Mouse (Mus musculus): Measurements from ENCODE around the gene 4930518I15Rik. TPM values are rescaled to one million over a fixed set of nuclear protein-coding genes. Genes with fewer than 3 reads are reported as not detected.

The 4930518I15Rik gene
- total and polyA plus RNA-seq, 3 experiments: 0.23 to 0.60 TPM; not detected in 1

DNA sequence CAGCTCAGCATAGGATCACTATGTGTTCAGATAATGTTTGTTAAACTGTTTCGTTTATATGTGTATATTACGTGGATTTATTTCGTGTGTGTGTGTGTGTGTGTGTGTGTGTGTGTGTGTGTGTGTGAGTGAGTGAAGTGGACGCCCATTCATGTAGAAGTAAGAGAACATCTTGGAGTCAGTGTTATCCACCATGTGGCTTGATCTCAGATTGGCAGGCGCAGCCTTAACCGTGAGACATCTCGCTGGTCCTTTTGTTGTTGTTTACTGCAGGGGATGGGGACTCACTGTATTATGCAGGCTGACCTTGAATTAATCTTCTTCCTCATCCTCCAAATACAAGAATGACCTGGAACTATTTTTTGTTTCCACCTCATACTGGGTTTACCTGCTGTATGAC is 11.8 kb upstream of the 4930518I15Rik start:
- Histone ChIP-seq H3K4me3 (ENCODE audit: control insufficient read depth in 1 of 2, insufficient read depth in 1 of 2, low read depth in 2 of 2, low read length in 2 of 2) (no peak overlapping the region), H3K27ac (ENCODE audit: control insufficient read depth, low read depth, low read length) (no peak overlapping the region), H3K4me1 (ENCODE audit: control insufficient read depth in 1 of 2, insufficient read depth in 2 of 2, low read length in 2 of 2) (peaks cover 5 to 17% of the 10 kb centered on the region in 2 experiments), H3K9ac (ENCODE audit: control insufficient read depth, low read depth, low read length, poor library complexity, severe bottlenecking) (no peak overlapping the region), H3K79me2 (ENCODE audit: control insufficient read depth, insufficient read depth, low read length, poor library complexity) (peaks cover 16% of the 10 kb centered on the region), H3K36me3 (ENCODE audit: control insufficient read depth in 1 of 2, insufficient read depth in 2 of 2, low read length in 2 of 2) (peaks cover 19 to 28% of the 10 kb centered on the region in 2 experiments), H3K27me3 (ENCODE audit: control insufficient read depth in 1 of 2, insufficient read depth in 2 of 2, low read length in 2 of 2) (no peaks in the 10 kb centered on the region), H3K9me3 (replicated peaks; ENCODE audit: insufficient read depth, low read length) (no peaks in the 10 kb centered on the region)
- TF ChIP-seq ELF1 (IDR thresholded peaks at IDR 0.05; ENCODE audit: low read depth, low read length) (no peak), RCOR1 (IDR thresholded peaks at IDR 0.05; ENCODE audit: low read depth, low read length) (no peak), MAX (IDR thresholded peaks at IDR 0.05; ENCODE audit: low read length) (no peak), RAD21 (IDR thresholded peaks at IDR 0.05; ENCODE audit: low read depth, low read length) (no peak), HCFC1 (IDR thresholded peaks at IDR 0.05; ENCODE audit: low read depth, low read length) (no peak), SMC3 (IDR thresholded peaks at IDR 0.05; ENCODE audit: low read depth, low read length) (no peak), KAT2A (conservative IDR thresholded peaks at IDR 0.05; ENCODE audit: low read depth, low read length) (no peak), ZNF384 (IDR thresholded peaks at IDR 0.05; ENCODE audit: low read depth, low read length) (no peak), TAL1 (IDR thresholded peaks at IDR 0.05; ENCODE audit: low read length) (no peak), MAFK (IDR thresholded peaks at IDR 0.05; ENCODE audit: borderline replicate concordance, low read depth, low read length) (no peak), CTCF (IDR thresholded peaks at IDR 0.05 in 2 of 3, conservative IDR thresholded peaks at IDR 0.05 in 1 of 3; ENCODE audit: control insufficient read depth in 1 of 3, insufficient read depth in 1 of 3, low read depth in 2 of 3, low read length in 3 of 3, poor library complexity in 1 of 3, severe bottlenecking in 1 of 3) (no peak), JUND (IDR thresholded peaks at IDR 0.05; ENCODE audit: low read depth, low read length) (no peak), TCF12 (IDR thresholded peaks at IDR 0.05; ENCODE audit: low read depth, low read length) (no peak), TBP (IDR thresholded peaks at IDR 0.05; ENCODE audit: low read depth, low read length) (no peak), ZMIZ1 (IDR thresholded peaks at IDR 0.05; ENCODE audit: low read depth, low read length) (no peak), NRF1 (IDR thresholded peaks at IDR 0.05; ENCODE audit: insufficient read depth, low read depth, low read length, poor library complexity, severe bottlenecking) (no peak), BHLHE40 (IDR thresholded peaks at IDR 0.05; ENCODE audit: borderline replicate concordance, low read depth, low read length) (no peak), MYC (IDR thresholded peaks at IDR 0.05; ENCODE audit: low read depth, low read length) (no peak), MEF2A (IDR thresholded peaks at IDR 0.05; ENCODE audit: extremely low read depth, insufficient replicate concordance, low read depth, low read length, poor library complexity, severe bottlenecking) (no peak), USF2 (IDR thresholded peaks at IDR 0.05; ENCODE audit: borderline replicate concordance in 1 of 2, insufficient read depth in 1 of 2, low read depth in 1 of 2, low read length in 2 of 2) (no peak)
- no peak for DNase-seq (ENCODE audit: low read depth, low spot score)

DNA sequence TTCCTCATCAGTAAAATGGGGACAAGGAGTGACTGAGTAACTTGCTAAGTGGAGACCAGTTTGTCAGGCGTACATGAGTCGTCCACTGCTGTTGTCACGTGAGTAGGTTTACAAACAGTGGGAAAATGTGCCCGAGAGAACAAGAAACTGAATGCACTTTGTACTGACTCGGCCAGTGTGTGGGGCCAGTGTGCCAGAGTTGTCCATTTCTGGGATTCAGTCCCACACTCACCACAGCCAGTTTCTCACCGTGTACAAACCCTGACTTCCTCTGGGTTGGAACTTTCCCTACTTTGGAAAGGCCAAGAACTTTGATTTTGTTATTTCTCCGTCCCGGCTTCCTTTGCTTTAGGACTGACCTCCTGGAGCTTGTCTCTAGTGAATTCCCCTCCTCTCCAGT is 11.2 kb upstream of the 4930518I15Rik start:
- Histone ChIP-seq H3K9ac (ENCODE audit: control insufficient read depth, low read depth, low read length, poor library complexity, severe bottlenecking) (no peak overlapping the region), H3K4me1 (ENCODE audit: control insufficient read depth in 1 of 2, insufficient read depth in 2 of 2, low read length in 2 of 2) (peaks cover 9 to 22% of the 10 kb centered on the region in 2 experiments), H3K79me2 (ENCODE audit: control insufficient read depth, insufficient read depth, low read length, poor library complexity) (peaks cover 22% of the 10 kb centered on the region), H3K4me3 (ENCODE audit: control insufficient read depth in 1 of 2, insufficient read depth in 1 of 2, low read depth in 2 of 2, low read length in 2 of 2) (no peak overlapping the region), H3K36me3 (ENCODE audit: control insufficient read depth in 1 of 2, insufficient read depth in 2 of 2, low read length in 2 of 2) (peaks cover 25 to 29% of the 10 kb centered on the region in 2 experiments), H3K27me3 (ENCODE audit: control insufficient read depth in 1 of 2, insufficient read depth in 2 of 2, low read length in 2 of 2) (no peaks in the 10 kb centered on the region), H3K27ac (ENCODE audit: control insufficient read depth, low read depth, low read length) (no peak overlapping the region), H3K9me3 (replicated peaks; ENCODE audit: insufficient read depth, low read length) (no peaks in the 10 kb centered on the region)
- DNase-seq (ENCODE audit: low read depth, low spot score): no peak
- TF ChIP-seq CHD1 (IDR thresholded peaks at IDR 0.05; ENCODE audit: low read depth, low read length): no peak
- no peak for TF ChIP-seq CHD2 (IDR thresholded peaks at IDR 0.05; ENCODE audit: low read length)
- TF ChIP-seq POLR2AphosphoS2 (IDR thresholded peaks at IDR 0.05; ENCODE audit: low read length): no peak
- no peak for TF ChIP-seq MYB (IDR thresholded peaks at IDR 0.05; ENCODE audit: low read depth, low read length)
- no peak for TF ChIP-seq MAZ (IDR thresholded peaks at IDR 0.05; ENCODE audit: low read depth, low read length)
- no peak for TF ChIP-seq TBP (IDR thresholded peaks at IDR 0.05; ENCODE audit: low read depth, low read length)
- TF ChIP-seq MAFK (IDR thresholded peaks at IDR 0.05; ENCODE audit: borderline replicate concordance, low read depth, low read length): no peak
- TF ChIP-seq SMC3 (IDR thresholded peaks at IDR 0.05; ENCODE audit: low read depth, low read length): no peak
- no peak for TF ChIP-seq BHLHE40 (IDR thresholded peaks at IDR 0.05; ENCODE audit: borderline replicate concordance, low read depth, low read length)
- TF ChIP-seq ELF1 (IDR thresholded peaks at IDR 0.05; ENCODE audit: low read depth, low read length): no peak
- TF ChIP-seq ZMIZ1 (IDR thresholded peaks at IDR 0.05; ENCODE audit: low read depth, low read length): no peak
- TF ChIP-seq GATA1 (IDR thresholded peaks at IDR 0.05; ENCODE audit: low read depth, low read length): no peak
- TF ChIP-seq RCOR1 (IDR thresholded peaks at IDR 0.05; ENCODE audit: low read depth, low read length): no peak
- no peak for TF ChIP-seq E2F4 (IDR thresholded peaks at IDR 0.05; ENCODE audit: borderline replicate concordance, low read depth, low read length)
- no peak for TF ChIP-seq KAT2A (conservative IDR thresholded peaks at IDR 0.05; ENCODE audit: low read depth, low read length)

All from MEL (cell line).